Mouse (Mus musculus) erythroblast, embryonic 14.5 days (primary cell): ENCODE measurements around the gene Pcbd1.

Experiments
- GATA1 ChIP-seq: IDR thresholded peaks from 2 replicates; pipeline ENCODE4 v1.6.1; 2012; ENCODE audit warnings: low read length, inconsistent platforms, mixed read lengths
- TAL1 ChIP-seq: IDR thresholded peaks from 3 replicates; pipeline ENCODE4 v1.6.1; 2012; ENCODE audit warnings: low read length, inconsistent platforms, mixed read lengths

DNA sequence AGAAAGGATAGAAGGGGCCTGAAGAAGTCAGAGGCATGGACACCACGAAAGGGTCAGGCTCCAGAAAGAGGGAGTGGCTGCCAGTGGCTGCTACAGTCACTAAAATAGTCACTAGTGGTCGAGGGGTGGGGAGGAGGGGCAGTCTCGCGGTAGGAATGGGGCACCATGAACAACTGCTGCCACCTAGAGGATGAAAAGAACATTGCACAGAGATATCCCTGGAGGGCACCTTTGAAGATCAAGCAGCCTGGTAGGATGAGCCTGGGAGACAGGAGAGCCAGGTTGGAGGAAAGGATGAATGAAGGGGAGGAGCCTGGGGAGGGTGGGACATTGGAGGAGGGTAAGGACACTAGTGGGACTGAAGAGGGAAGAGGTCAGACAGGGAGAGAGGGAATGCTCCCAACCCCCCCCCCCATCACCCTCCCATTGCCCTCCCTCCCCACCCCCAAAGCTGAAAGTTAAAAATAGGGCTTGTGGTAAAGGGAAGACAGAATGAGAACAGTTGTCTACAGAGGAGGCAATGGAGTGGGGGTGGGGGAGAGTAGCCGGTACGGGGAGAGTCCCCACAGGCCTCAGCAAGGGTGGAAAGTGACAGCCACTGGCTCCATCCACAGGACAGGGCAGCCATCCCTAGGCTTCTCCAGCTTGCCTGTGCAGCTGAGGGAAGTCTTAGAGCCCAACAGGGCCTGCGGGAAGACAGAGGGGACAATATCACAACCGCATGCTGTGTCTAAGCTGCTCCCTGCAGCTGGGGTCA is 20.5 kb upstream of the Pcbd1 start:
- no peak for TF ChIP-seq TAL1
- TF ChIP-seq GATA1, result no peak
